Mouse (Mus musculus): ENCODE data around the gene B4galt4.

GRCm38 (mm10) chr16:38762401-38762800 lies 20.3 kb downstream of the B4galt4 start:
- TF ChIP-seq CTCF (IDR thresholded peaks at IDR 0.05; ENCODE audit: borderline replicate concordance, control insufficient read depth, extremely low read depth, insufficient read depth, low read length, poor library complexity), result no peak
- TF ChIP-seq POLR2A (IDR thresholded peaks at IDR 0.05; ENCODE audit: control insufficient read depth, extremely low read depth, insufficient read depth, low read length, poor library complexity), result no peak

Measured in thymus, adult 2 months (tissue).